Comparison of ENCODE assay signal across 10 mouse cellular contexts in the genomic region with DNA sequence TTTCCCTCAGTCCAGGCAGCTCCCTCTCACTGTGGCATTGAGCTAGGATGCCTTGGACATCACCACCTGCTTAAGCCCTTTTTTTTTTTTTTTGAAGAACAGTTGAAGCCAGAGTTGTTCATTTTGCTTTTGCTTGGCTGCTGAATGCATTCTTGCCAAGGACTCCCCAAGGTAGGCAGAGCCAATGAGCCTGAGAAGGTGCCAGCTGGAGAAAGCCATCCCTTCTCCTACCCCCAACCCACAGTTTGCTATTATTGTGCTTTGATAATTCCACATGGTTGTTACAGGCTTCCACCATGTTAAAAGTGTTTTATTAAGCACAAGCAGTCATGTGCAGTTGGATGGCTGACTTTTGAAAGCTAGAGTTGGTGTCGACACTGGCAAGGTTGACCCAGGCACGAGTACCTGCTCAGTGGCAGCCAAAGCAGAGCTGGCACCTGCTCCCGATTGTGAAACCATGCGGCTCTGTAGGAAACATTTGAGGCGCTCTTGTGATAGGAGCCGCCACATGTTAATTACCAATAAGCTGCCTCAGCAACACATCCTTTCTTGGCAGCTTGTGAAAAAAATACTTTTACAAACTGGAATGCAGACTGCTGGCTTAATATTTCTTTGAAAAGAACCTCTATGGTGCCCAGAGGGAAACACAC.
A peak's percentile ranks its signal among the peaks of the same experiment; 100 is the strongest.
DNase-seq lines count a peak whose midpoint lies in the region; ATAC-seq and TF ChIP-seq lines count a peak whose summit lies in the region.
"Had no signal": no experiment of that assay in that cellular context is flagged by ENCODE, and none has a peak within 500 bp of the region (broad histone marks: within the 10 kb centered on the region; RNA-seq: fewer than 3 reads in every experiment).

No protein-coding gene starts in this region.

- no peaks in the 10 kb centered on the region for H3K27me3 ChIP-seq in lung, postnatal 0 days (replicated peaks; ENCODE audit: insufficient read depth, low read length)
- H3K27me3 ChIP-seq: neural tube, embryonic 12.5 days had no signal

- no peak for TF ChIP-seq CTCF in lung, postnatal 0 days (IDR thresholded peaks at IDR 0.05)

- no peaks in the 10 kb centered on the region for H3K36me3 ChIP-seq in lung, postnatal 0 days (ENCODE audit: insufficient read depth, low read length)
- H3K36me3 ChIP-seq: neural tube, embryonic 12.5 days had no signal

- H3K4me2 ChIP-seq in lung, postnatal 0 days (replicated peaks; ENCODE audit: low read depth, low read length), result no peak overlapping the region
- H3K4me2 ChIP-seq: neural tube, embryonic 12.5 days had no signal

- no peaks in the 10 kb centered on the region for H3K4me1 ChIP-seq in lung, postnatal 0 days (ENCODE audit: insufficient read depth, low read depth, low read length)
- H3K4me1 ChIP-seq: neural tube, embryonic 12.5 days had no signal

- intact Hi-C loops in left cerebral cortex, postnatal 10 days (cut with DNase I), result no loop called here

- H3K9ac ChIP-seq in lung, postnatal 0 days (replicated peaks; ENCODE audit: low read depth), result no peak overlapping the region
- H3K9ac ChIP-seq: neural tube, embryonic 12.5 days had no signal

- 58% methylated on average over 6 of the region's 6 CpGs for WGBS in lung, postnatal 0 days

- no peak overlapping the region for H3K27ac ChIP-seq in lung, postnatal 0 days (ENCODE audit: low read length)
- H3K27ac ChIP-seq: neural tube, embryonic 12.5 days had no signal

- no peak overlapping the region for H3K4me3 ChIP-seq in lung, postnatal 0 days (ENCODE audit: low read depth, low read length)
- H3K4me3 ChIP-seq: neural tube, embryonic 12.5 days had no signal

- ATAC-seq in cerebellum, adult (ENCODE audit: insufficient number of reproducible peaks, low FRiP score, low TSS enrichment), result peak; percentile 49; the same call in 1 of the 2 replicates
- peak; percentile 82 for ATAC-seq in lung, postnatal 0 days

- H3K9me3 ChIP-seq in lung, postnatal 0 days (ENCODE audit: low read length), result no peaks in the 10 kb centered on the region
- H3K9me3 ChIP-seq: neural tube, embryonic 12.5 days had no signal

- no peak for DNase-seq in cerebellum, postnatal 4 days (ENCODE audit: low spot score in 2 of 2)
- DNase-seq in kidney, postnatal 14 days, result peak; percentile 7
- DNase-seq in kidney, adult 8-10 months, result no peak
- peak; percentile 66 to 75 for DNase-seq in cerebellum, postnatal 10 days
- peak; percentile 74 for DNase-seq in lung, postnatal 0 days (ENCODE audit: low spot score)
- no peak for DNase-seq in right cerebral cortex, postnatal 4 days
- DNase-seq in left cerebral cortex, postnatal 10 days (ENCODE audit: extremely low spot score in 1 of 2, low spot score in 2 of 2), result no peak
- DNase-seq: kidney, postnatal 25 days had no signal

- TF ChIP-seq EP300 in lung, postnatal 0 days (IDR thresholded peaks at IDR 0.05), result no peak

Comparison
In these comparisons a context has a peak if more than half of its experiments do, and no peak if none do; other contexts are left out.
1. DNase-seq: peak in kidney, postnatal 14 days (single experiment), cerebellum, postnatal 10 days (2 of 2) and lung, postnatal 0 days (single experiment); none in cerebellum, postnatal 4 days (0 of 2), kidney, adult 8-10 months (0 of 2), right cerebral cortex, postnatal 4 days (single experiment) and left cerebral cortex, postnatal 10 days (0 of 2).